Mouse (Mus musculus) liver, embryonic 11.5 days (tissue): ENCODE measurements around the gene Ppp1r1a. TPM values are rescaled to one million over a fixed set of nuclear protein-coding genes. Genes with fewer than 3 reads are reported as not detected.

Source experiments
- ATAC-seq: fragments of 200-750 bp; cut with Nextera tagmentation; replicated peaks from 2 replicates; pipeline ENCODE4 v1.8.0; 2017; ENCODE audit warnings: moderate number of reproducible peaks, mild to moderate bottlenecking, moderate TSS enrichment, moderate library complexity; ENCODE audit not compliant: low FRiP score
- DNase-seq: peaks from one replicate; pipeline ENCODE4 v3.0.0-alpha.2; 2017; ENCODE audit warnings: low spot score
- H3K27ac ChIP-seq: fragments of 300-500 bp; sonication (generic); 2 replicates; pipeline ENCODE4 v1.5.1; 2014; ENCODE audit warnings: mild to moderate bottlenecking, low read depth, low read length, control low read depth
- H3K27me3 ChIP-seq: fragments of 300-500 bp; sonication (generic); replicated peaks from 2 replicates; pipeline ENCODE4 v1.6.1; 2014; ENCODE audit warnings: low read length, mixed read lengths; ENCODE audit not compliant: control insufficient read depth, insufficient read depth
- H3K36me3 ChIP-seq: fragments of 300-500 bp; sonication (generic); 2 replicates; pipeline ENCODE4 v1.6.1; 2014; ENCODE audit warnings: mild to moderate bottlenecking, low read length, moderate library complexity, mixed read lengths; ENCODE audit not compliant: control insufficient read depth, insufficient read depth
- H3K4me1 ChIP-seq: fragments of 300-500 bp; sonication (generic); replicated peaks from 2 replicates; pipeline ENCODE4 v1.6.1; 2014; ENCODE audit warnings: low read length, mixed read lengths; ENCODE audit not compliant: control insufficient read depth, insufficient read depth
- H3K4me2 ChIP-seq: fragments of 300-500 bp; sonication (generic); 2 replicates; pipeline ENCODE4 v1.6.1; 2014; ENCODE audit warnings: mild to moderate bottlenecking, control low read depth, moderate library complexity
- H3K4me3 ChIP-seq: fragments of 300-500 bp; sonication (generic); 2 replicates; pipeline ENCODE4 v1.5.1; 2014; ENCODE audit warnings: low read depth, low read length, control low read depth
- H3K9ac ChIP-seq: fragments of 300-500 bp; sonication (generic); 2 replicates; pipeline ENCODE4 v1.6.1; 2014; ENCODE audit warnings: low read depth, low read length, control low read depth
- H3K9me3 ChIP-seq: fragments of 300-500 bp; sonication (generic); 2 replicates; pipeline ENCODE4 v1.6.1; 2016; ENCODE audit warnings: low read length, inconsistent platforms, mixed read lengths; ENCODE audit not compliant: control insufficient read depth
- WGBS: fragments of 180-500 bp; shearing (Covaris S2); extraction: QIAGEN DNeasy Blood & Tissue Kit; methylation state at CpG from one replicate; pipeline ENCODE4 v1.1.7; 2014; 5-methylcytosine and 5-hydroxymethylcytosine counted together
- polyA plus RNA-seq: library from polyadenylated mRNA; unstranded; fragments of >200 nt; fragmentation: Nextera tagmentation; extraction: Ambion mirVana; gene quantifications from 2 replicates; pipeline ENCODE4 v1.2.1, GENCODE M21; 2014

The Ppp1r1a gene
- polyA plus RNA-seq, 1 experiment from 2014 or later, result 2.6 TPM

GRCm38 (mm10) chr15:103503660-103504059, 34.1 kb downstream of the Ppp1r1a start:
- DNase-seq, result no peak
- Histone ChIP-seq H3K4me2 (peak overlapping the region; percentile 86), H3K36me3 (no peaks in the 10 kb centered on the region), H3K27me3 (peaks cover 40% of the 10 kb centered on the region), H3K4me3 (peak overlapping the region; percentile 54; the same call in 1 of the 2 replicates), H3K9me3 (no peaks in the 10 kb centered on the region), H3K9ac (no peak overlapping the region), H3K27ac (no peak overlapping the region), H3K4me1 (no peaks in the 10 kb centered on the region)
- WGBS, result 42% methylated on average over 12 of the region's 12 CpGs
- ATAC-seq, result no peak

GRCm38 (mm10) chr15:103503251-103503600, 34.6 kb downstream of the Ppp1r1a start:
- H3K9ac ChIP-seq, result no peak overlapping the region

GRCm38 (mm10) chr15:103502435-103503250, 35.2 kb downstream of the Ppp1r1a start, which contains the start of gene Pde1b:
Gene Pde1b (plus strand): TSS chr15:103503034.
- H3K27ac ChIP-seq, result no peak within 1 kb of the TSS
- no peak within 1 kb of the TSS for H3K9ac ChIP-seq
- no peaks in the 10 kb centered on the region for H3K36me3 ChIP-seq
- H3K27me3 ChIP-seq, result peaks cover 40% of the 10 kb centered on the region
- peak within 1 kb of the TSS; percentile 54 for H3K4me3 ChIP-seq
- no peaks in the 10 kb centered on the region for H3K9me3 ChIP-seq
- 2% methylated on average over 54 of the region's 63 CpGs for WGBS
- DNase-seq (peak; percentile 57), ATAC-seq (peak; percentile 85)
- H3K4me2 ChIP-seq, result peak within 1 kb of the TSS; percentile 86
- H3K4me1 ChIP-seq, result no peaks in the 10 kb centered on the region

More at GRCm38 (mm10) chr15:103503251-103503600, 34.6 kb downstream of the Ppp1r1a start:
- Histone ChIP-seq H3K36me3 (no peaks in the 10 kb centered on the region), H3K27me3 (peaks cover 40% of the 10 kb centered on the region), H3K4me2 (peak overlapping the region; percentile 86), H3K27ac (no peak overlapping the region), H3K4me1 (no peaks in the 10 kb centered on the region), H3K9me3 (no peaks in the 10 kb centered on the region), H3K4me3 (peak overlapping the region; percentile 54)
- ATAC-seq (peak; percentile 24; the same call in 1 of the 2 replicates), DNase-seq (no peak)
- 5% methylated on average over 15 of the region's 15 CpGs for WGBS

GRCm38 (mm10) chr15:103501186-103501585, 36.6 kb downstream of the Ppp1r1a start:
- H3K4me3 ChIP-seq, result no peak overlapping the region
- no peak overlapping the region for H3K4me2 ChIP-seq
- no peak overlapping the region for H3K27ac ChIP-seq
- no peaks in the 10 kb centered on the region for H3K36me3 ChIP-seq
- ATAC-seq (no peak), DNase-seq (no peak)
- no peak overlapping the region for H3K9ac ChIP-seq
- WGBS, result 59% methylated on average over 2 of the region's 2 CpGs
- peaks cover 40% of the 10 kb centered on the region for H3K27me3 ChIP-seq
- no peaks in the 10 kb centered on the region for H3K4me1 ChIP-seq
- H3K9me3 ChIP-seq, result no peaks in the 10 kb centered on the region

- WGBS, result 60% methylated on average over 1 of the region's 1 CpGs
Measured at GRCm38 (mm10) chr15:103500723-103501122, 37.1 kb downstream of the Ppp1r1a start.

GRCm38 (mm10) chr15:103498157-103498556, 39.6 kb downstream of the Ppp1r1a start:
- no peak for DNase-seq
- Histone ChIP-seq H3K4me3 (no peak overlapping the region), H3K36me3 (no peaks in the 10 kb centered on the region), H3K27ac (no peak overlapping the region), H3K9me3 (no peaks in the 10 kb centered on the region), H3K27me3 (peaks cover 18% of the 10 kb centered on the region), H3K4me2 (no peak overlapping the region), H3K9ac (no peak overlapping the region), H3K4me1 (no peaks in the 10 kb centered on the region)
- 48% methylated on average over 3 of the region's 3 CpGs for WGBS
- ATAC-seq, result no peak

More at GRCm38 (mm10) chr15:103500723-103501122, 37.1 kb downstream of the Ppp1r1a start:
- DNase-seq (no peak), ATAC-seq (no peak)
- no peak overlapping the region for H3K27ac ChIP-seq
- H3K9me3 ChIP-seq, result no peaks in the 10 kb centered on the region
- no peaks in the 10 kb centered on the region for H3K4me1 ChIP-seq
- H3K4me2 ChIP-seq, result no peak overlapping the region
- H3K9ac ChIP-seq, result no peak overlapping the region
- no peaks in the 10 kb centered on the region for H3K36me3 ChIP-seq
- peaks cover 40% of the 10 kb centered on the region for H3K27me3 ChIP-seq
- H3K4me3 ChIP-seq, result no peak overlapping the region

- peaks cover 3% of the 10 kb centered on the region; the same call in 1 of the 2 replicates for H3K27me3 ChIP-seq
- no peaks in the 10 kb centered on the region for H3K9me3 ChIP-seq
- WGBS, result 74% methylated on average over 10 of the region's 10 CpGs
- no peaks in the 10 kb centered on the region for H3K36me3 ChIP-seq
- DNase-seq (no peak), ATAC-seq (no peak)
- no peak overlapping the region for H3K4me2 ChIP-seq
- H3K4me3 ChIP-seq, result no peak overlapping the region
- H3K27ac ChIP-seq, result no peak overlapping the region
- no peak overlapping the region for H3K9ac ChIP-seq
- H3K4me1 ChIP-seq, result no peaks in the 10 kb centered on the region
Measured at GRCm38 (mm10) chr15:103496204-103497140, 41.3 kb downstream of the Ppp1r1a start.

- Histone ChIP-seq H3K9ac (no peak overlapping the region), H3K27me3 (no peaks in the 10 kb centered on the region), H3K4me2 (no peak overlapping the region), H3K36me3 (no peaks in the 10 kb centered on the region), H3K9me3 (no peaks in the 10 kb centered on the region), H3K27ac (no peak overlapping the region), H3K4me3 (no peak overlapping the region), H3K4me1 (no peaks in the 10 kb centered on the region)
- WGBS, result 75% methylated on average over 4 of the region's 4 CpGs
- no peak for ATAC-seq
- no peak for DNase-seq
Measured at GRCm38 (mm10) chr15:103488336-103488735, 49.5 kb downstream of the Ppp1r1a start.
